Mouse (Mus musculus) layer of hippocampus, adult 11-12 months (tissue): ENCODE data around the gene Tmc7.

ENCODE experiments used
- DNase-seq: peaks from one replicate; pipeline ENCODE4 v3.0.0; 2022; ENCODE audit warnings: low spot score

Gene Tmc7

GRCm38 (mm10) chr7:118584257-118584907 lies at the start of gene Tmc7:
TSS of gene Tmc7 (minus strand) at chr7:118584736.
- DNase-seq: peak; percentile 78

- peak; percentile 42 for DNase-seq
Observed at GRCm38 (mm10) chr7:118633951-118634350, 49.4 kb upstream of the Tmc7 start.

GRCm38 (mm10) chr7:118633094-118633493 lies 48.6 kb upstream of the Tmc7 start:
- no peak for DNase-seq

GRCm38 (mm10) chr7:118627550-118628298 lies 43.2 kb upstream of the Tmc7 start:
- no peak for DNase-seq

GRCm38 (mm10) chr7:118621094-118621493 lies 36.6 kb upstream of the Tmc7 start:
- no peak for DNase-seq

- DNase-seq: no peak
Observed at GRCm38 (mm10) chr7:118620243-118620906, 35.8 kb upstream of the Tmc7 start.

GRCm38 (mm10) chr7:118618104-118618503 lies 33.6 kb upstream of the Tmc7 start:
- DNase-seq: no peak

GRCm38 (mm10) chr7:118614076-118614475 lies 29.5 kb upstream of the Tmc7 start:
- no peak for DNase-seq

GRCm38 (mm10) chr7:118611933-118612332 lies 27.4 kb upstream of the Tmc7 start:
- no peak for DNase-seq

- no peak for DNase-seq
Observed at GRCm38 (mm10) chr7:118611185-118611749, 26.7 kb upstream of the Tmc7 start.

GRCm38 (mm10) chr7:118610721-118611120 lies 26.2 kb upstream of the Tmc7 start:
- DNase-seq: no peak

- DNase-seq: no peak
Observed at GRCm38 (mm10) chr7:118609815-118610214, 25.3 kb upstream of the Tmc7 start.

GRCm38 (mm10) chr7:118604842-118605241 lies 20.3 kb upstream of the Tmc7 start:
- no peak for DNase-seq

GRCm38 (mm10) chr7:118599954-118600631 lies 15.6 kb upstream of the Tmc7 start:
- DNase-seq: no peak

- DNase-seq: no peak
Observed at GRCm38 (mm10) chr7:118597201-118597600, 12.7 kb upstream of the Tmc7 start, which contains the start of gene Tmc5. TSS of gene Tmc5 (plus strand) at chr7:118597297.

GRCm38 (mm10) chr7:118596271-118596670 lies 11.7 kb upstream of the Tmc7 start:
- DNase-seq: no peak

- DNase-seq: peak; percentile 95
Observed at GRCm38 (mm10) chr7:118595228-118595627, 10.7 kb upstream of the Tmc7 start.

- no peak for DNase-seq
Observed at GRCm38 (mm10) chr7:118594611-118595010, 10.1 kb upstream of the Tmc7 start.

GRCm38 (mm10) chr7:118593567-118594407 lies 9.3 kb upstream of the Tmc7 start:
- peak; percentile 76 for DNase-seq

GRCm38 (mm10) chr7:118592146-118592545 lies 7.6 kb upstream of the Tmc7 start:
- DNase-seq: no peak

- DNase-seq: no peak
Observed at GRCm38 (mm10) chr7:118590726-118591305, 6.3 kb upstream of the Tmc7 start.
